Mouse (Mus musculus) thymus, adult 2 months (tissue): ENCODE results near the gene Ntrk1. TPM values are rescaled to one million over a fixed set of nuclear protein-coding genes. Genes with fewer than 3 reads are reported as not detected.

Experiments
- DNase-seq: peaks from one replicate; pipeline ENCODE4 v3.0.0; 2021
- H3K27ac ChIP-seq: fragments of 200-500 bp; 2 replicates; pipeline ENCODE4 v1.5.1; 2012; ENCODE audit warnings: low read length, control low read depth; ENCODE audit not compliant: control insufficient read depth, insufficient read depth
- H3K27me3 ChIP-seq: fragments of 200-500 bp; 2 replicates; pipeline ENCODE4 v1.6.1; 2012; ENCODE audit warnings: mild to moderate bottlenecking, low read length, moderate library complexity, mixed read lengths; ENCODE audit not compliant: control insufficient read depth, insufficient read depth
- H3K36me3 ChIP-seq: fragments of 200-500 bp; 2 replicates; pipeline ENCODE4 v1.6.1; 2012; ENCODE audit warnings: mild to moderate bottlenecking, low read length, moderate library complexity; ENCODE audit not compliant: control insufficient read depth, insufficient read depth
- H3K4me1 ChIP-seq: fragments of 200-500 bp; replicated peaks from 2 replicates; pipeline ENCODE4 v1.6.1; 2012; ENCODE audit warnings: low read length; ENCODE audit not compliant: control insufficient read depth, insufficient read depth
- H3K4me3 ChIP-seq: fragments of 200-500 bp; 2 replicates; pipeline ENCODE4 v1.5.1; 2012; ENCODE audit warnings: mild to moderate bottlenecking, low read length, control low read depth, moderate library complexity; ENCODE audit not compliant: control insufficient read depth, insufficient read depth
- CTCF ChIP-seq: fragments of 200-500 bp; IDR thresholded peaks from 2 replicates; pipeline ENCODE4 v1.5.1; 2012; ENCODE audit warnings: mild to moderate bottlenecking, control low read depth, low read length, moderate library complexity, borderline replicate concordance; ENCODE audit not compliant: control insufficient read depth, poor library complexity, insufficient read depth; ENCODE audit errors: extremely low read depth
- POLR2A ChIP-seq: fragments of 200-500 bp; IDR thresholded peaks from 2 replicates; pipeline ENCODE4 v1.6.1; 2012; ENCODE audit warnings: mild to moderate bottlenecking, low read length, control low read depth, moderate library complexity; ENCODE audit not compliant: control insufficient read depth, poor library complexity, insufficient read depth; ENCODE audit errors: extremely low read depth
- WGBS: fragments of 180-500 bp; shearing (Covaris S2); methylation state at CpG from one replicate; pipeline ENCODE4 v1.1.7; 2018; 5-methylcytosine and 5-hydroxymethylcytosine counted together
- polyA plus RNA-seq: library from polyadenylated mRNA; depleted of rRNA; stranded (reverse); fragments of >200 nt; gene quantifications from 2 replicates; pipeline ENCODE4 v1.2.3, GENCODE M21; 2012

Ntrk1 gene
- polyA plus RNA-seq, 1 experiment = 0.67 TPM

- TF ChIP-seq POLR2A (no peak), CTCF (no peak)
- DNase-seq = no peak
- Histone ChIP-seq H3K4me1 (no peaks in the 10 kb centered on the region), H3K27me3 (no peaks in the 10 kb centered on the region), H3K36me3 (no peaks in the 10 kb centered on the region), H3K4me3 (no peak overlapping the region), H3K27ac (no peak overlapping the region)
- 92% methylated on average over 20 of the region's 20 CpGs for WGBS
Observed at GRCm38 (mm10) chr3:87756488-87756887, 38.5 kb downstream of the Ntrk1 start.

- WGBS = 23% methylated on average over 24 of the region's 24 CpGs
- no peak overlapping the region for H3K4me3 ChIP-seq
- H3K4me1 ChIP-seq = no peaks in the 10 kb centered on the region
- TF ChIP-seq POLR2A = no peak
- peak; percentile 95 for TF ChIP-seq CTCF
- no peak overlapping the region for H3K27ac ChIP-seq
- no peaks in the 10 kb centered on the region for H3K36me3 ChIP-seq
- peak; percentile 89 for DNase-seq
- no peaks in the 10 kb centered on the region for H3K27me3 ChIP-seq
Observed at GRCm38 (mm10) chr3:87755964-87756363, 39.0 kb downstream of the Ntrk1 start.

- Histone ChIP-seq H3K4me3 (no peak overlapping the region), H3K27ac (no peak overlapping the region), H3K27me3 (no peaks in the 10 kb centered on the region; the same call in 1 of the 2 replicates), H3K4me1 (no peaks in the 10 kb centered on the region), H3K36me3 (no peaks in the 10 kb centered on the region)
- no peak for TF ChIP-seq POLR2A
- TF ChIP-seq CTCF = no peak
- DNase-seq = no peak
- 97% methylated on average over 13 of the region's 13 CpGs for WGBS
Observed at GRCm38 (mm10) chr3:87753829-87754228, 41.1 kb downstream of the Ntrk1 start.

- 98% methylated on average over 3 of the region's 3 CpGs for WGBS
- no peak overlapping the region for H3K27ac ChIP-seq
- H3K4me1 ChIP-seq = no peaks in the 10 kb centered on the region
- no peak for DNase-seq
- TF ChIP-seq POLR2A (no peak), CTCF (no peak)
- H3K27me3 ChIP-seq = no peaks in the 10 kb centered on the region; the same call in 1 of the 2 replicates
- no peaks in the 10 kb centered on the region for H3K36me3 ChIP-seq
- no peak overlapping the region for H3K4me3 ChIP-seq
Observed at GRCm38 (mm10) chr3:87752567-87752966, 42.4 kb downstream of the Ntrk1 start.

GRCm38 (mm10) chr3:87749977-87750376 is 45.0 kb downstream of the Ntrk1 start:
- Histone ChIP-seq H3K27ac (no peak overlapping the region), H3K4me1 (no peaks in the 10 kb centered on the region), H3K27me3 (no peaks in the 10 kb centered on the region; the same call in 1 of the 2 replicates), H3K36me3 (no peaks in the 10 kb centered on the region), H3K4me3 (no peak overlapping the region)
- DNase-seq = no peak
- TF ChIP-seq POLR2A (no peak), CTCF (no peak)
- 96% methylated on average over 12 of the region's 12 CpGs for WGBS

- TF ChIP-seq CTCF = peak; percentile 64; the same call in 1 of the 2 replicates
- no peak for TF ChIP-seq POLR2A
- DNase-seq = peak; percentile 64
- Histone ChIP-seq H3K27me3 (no peaks in the 10 kb centered on the region; the same call in 1 of the 2 replicates), H3K36me3 (no peaks in the 10 kb centered on the region), H3K4me3 (no peak overlapping the region), H3K4me1 (no peaks in the 10 kb centered on the region), H3K27ac (no peak overlapping the region)
- WGBS = 17% methylated on average over 5 of the region's 5 CpGs
Observed at GRCm38 (mm10) chr3:87749036-87749435, 45.9 kb downstream of the Ntrk1 start.

GRCm38 (mm10) chr3:87748431-87748830 is 46.5 kb downstream of the Ntrk1 start, which contains the start of gene Lrrc71:
TSS of gene Lrrc71 (minus strand) at chr3:87748625.
- no peaks in the 10 kb centered on the region; the same call in 1 of the 2 replicates for H3K27me3 ChIP-seq
- H3K4me3 ChIP-seq = no peak within 1 kb of the TSS
- H3K27ac ChIP-seq = no peak within 1 kb of the TSS
- 0 out of 2 replicates have a peak, but pooled peaks cover 2% of the 10 kb centered on the region for H3K4me1 ChIP-seq
- H3K36me3 ChIP-seq = no peaks in the 10 kb centered on the region
- 92% methylated on average over 13 of the region's 13 CpGs for WGBS
- no peak for TF ChIP-seq POLR2A
- no peak for TF ChIP-seq CTCF
- no peak for DNase-seq
